Mouse (Mus musculus): ENCODE data around the gene Drosha. TPM values are rescaled to one million over a fixed set of nuclear protein-coding genes. Genes with fewer than 3 reads are reported as not detected.

Drosha gene
- polyA plus RNA-seq, 1 experiment from 2014 or later = 60.7 TPM

- H3K27ac ChIP-seq = no peak overlapping the region
- no peak overlapping the region for H3K4me2 ChIP-seq (replicated peaks)
- no peak for ATAC-seq (ENCODE audit: insufficient number of reproducible peaks, insufficient read depth, low FRiP score, low TSS enrichment)
- no peak overlapping the region for H3K9ac ChIP-seq
- H3K27me3 ChIP-seq = no peaks in the 10 kb centered on the region
- no peaks in the 10 kb centered on the region for H3K9me3 ChIP-seq
- H3K4me1 ChIP-seq = no peaks in the 10 kb centered on the region
- 86% methylated on average over 4 of the region's 4 CpGs for WGBS
- peaks cover 36% of the 10 kb centered on the region for H3K36me3 ChIP-seq
- H3K4me3 ChIP-seq = no peak overlapping the region
Measured at GRCm38 (mm10) chr15:12805071-12805470, 19.5 kb upstream of the Drosha start.

DNA sequence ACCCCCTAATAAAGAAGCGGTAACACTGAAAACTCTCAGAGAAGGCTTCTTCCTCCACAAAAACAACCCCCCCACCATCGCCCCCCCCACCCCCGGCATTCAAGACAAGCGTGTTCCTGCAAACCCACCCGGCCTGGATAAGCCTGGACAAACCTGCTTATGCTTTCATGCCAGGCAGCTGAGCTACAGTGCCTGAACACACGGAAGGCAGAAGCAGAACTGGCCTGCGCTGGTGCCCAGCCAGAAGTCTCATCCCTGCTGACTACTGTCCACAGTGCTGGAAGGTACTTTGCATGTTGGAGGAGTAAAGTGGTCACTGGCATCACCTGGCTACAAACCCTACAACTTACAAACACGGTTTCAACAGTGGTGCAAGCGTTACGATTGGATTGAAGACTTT, 17.5 kb upstream of the Drosha start:
- Histone ChIP-seq H3K36me3 (peaks cover 56% of the 10 kb centered on the region), H3K4me1 (no peaks in the 10 kb centered on the region)
- whole genome bisulfite sequencing = 94% methylated on average over 10 of the region's 10 CpGs

GRCm38 (mm10) chr15:12809305-12809704, 15.3 kb upstream of the Drosha start:
- Histone ChIP-seq H3K36me3 (peaks cover 70% of the 10 kb centered on the region), H3K9ac (no peak overlapping the region), H3K27me3 (no peaks in the 10 kb centered on the region), H3K27ac (no peak overlapping the region), H3K4me3 (no peak overlapping the region), H3K4me1 (no peaks in the 10 kb centered on the region), H3K9me3 (no peaks in the 10 kb centered on the region), H3K4me2 (replicated peaks) (no peak overlapping the region)
- ATAC-seq (ENCODE audit: insufficient number of reproducible peaks, insufficient read depth, low FRiP score, low TSS enrichment) = no peak
- 91% methylated on average over 6 of the region's 6 CpGs for WGBS

More for the DNA sequence above, 17.5 kb upstream of the Drosha start:
- Histone ChIP-seq H3K27me3 (no peaks in the 10 kb centered on the region), H3K4me2 (replicated peaks) (no peak overlapping the region), H3K27ac (no peak overlapping the region), H3K9me3 (no peaks in the 10 kb centered on the region), H3K4me3 (no peak overlapping the region), H3K9ac (no peak overlapping the region)
- no peak for ATAC-seq (ENCODE audit: insufficient number of reproducible peaks, insufficient read depth, low FRiP score, low TSS enrichment)

DNA sequence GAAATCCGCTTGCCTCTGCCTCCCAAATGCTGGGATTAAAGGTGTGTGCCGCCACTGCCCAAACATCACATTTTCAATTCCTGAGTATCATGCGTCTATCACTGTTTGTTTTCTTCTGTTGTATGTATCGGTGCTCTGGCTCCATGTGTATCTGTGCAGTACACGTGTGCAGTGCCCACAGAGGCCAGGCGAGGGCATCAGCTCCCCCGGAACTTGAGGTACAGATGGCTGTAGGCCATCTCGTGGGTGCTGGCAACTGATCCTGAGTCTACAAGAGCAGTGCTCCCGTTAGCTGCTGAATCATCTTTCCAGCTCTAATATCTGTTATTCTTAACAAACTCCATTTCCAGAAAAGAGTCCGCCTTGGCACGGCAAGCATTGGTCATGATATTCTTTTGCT, 12.0 kb upstream of the Drosha start:
- Histone ChIP-seq H3K4me1 (no peaks in the 10 kb centered on the region), H3K36me3 (peaks cover 87% of the 10 kb centered on the region), H3K4me2 (replicated peaks) (no peak overlapping the region), H3K9ac (no peak overlapping the region), H3K9me3 (no peaks in the 10 kb centered on the region), H3K4me3 (no peak overlapping the region), H3K27ac (no peak overlapping the region), H3K27me3 (no peaks in the 10 kb centered on the region)
- no peak for ATAC-seq (ENCODE audit: insufficient number of reproducible peaks, insufficient read depth, low FRiP score, low TSS enrichment)
- WGBS = 94% methylated on average over 11 of the region's 11 CpGs

GRCm38 (mm10) chr15:12817592-12817991, 7.0 kb upstream of the Drosha start:
- H3K4me2 ChIP-seq (replicated peaks) = no peak overlapping the region
- no peaks in the 10 kb centered on the region for H3K4me1 ChIP-seq
- peaks cover 75% of the 10 kb centered on the region for H3K36me3 ChIP-seq
- no peak overlapping the region for H3K4me3 ChIP-seq
- no peaks in the 10 kb centered on the region for H3K27me3 ChIP-seq
- H3K9me3 ChIP-seq = no peaks in the 10 kb centered on the region
- ATAC-seq (ENCODE audit: insufficient number of reproducible peaks, insufficient read depth, low FRiP score, low TSS enrichment) = no peak
- WGBS = 96% methylated on average over 8 of the region's 8 CpGs
- no peak overlapping the region for H3K9ac ChIP-seq
- no peak overlapping the region for H3K27ac ChIP-seq

DNA sequence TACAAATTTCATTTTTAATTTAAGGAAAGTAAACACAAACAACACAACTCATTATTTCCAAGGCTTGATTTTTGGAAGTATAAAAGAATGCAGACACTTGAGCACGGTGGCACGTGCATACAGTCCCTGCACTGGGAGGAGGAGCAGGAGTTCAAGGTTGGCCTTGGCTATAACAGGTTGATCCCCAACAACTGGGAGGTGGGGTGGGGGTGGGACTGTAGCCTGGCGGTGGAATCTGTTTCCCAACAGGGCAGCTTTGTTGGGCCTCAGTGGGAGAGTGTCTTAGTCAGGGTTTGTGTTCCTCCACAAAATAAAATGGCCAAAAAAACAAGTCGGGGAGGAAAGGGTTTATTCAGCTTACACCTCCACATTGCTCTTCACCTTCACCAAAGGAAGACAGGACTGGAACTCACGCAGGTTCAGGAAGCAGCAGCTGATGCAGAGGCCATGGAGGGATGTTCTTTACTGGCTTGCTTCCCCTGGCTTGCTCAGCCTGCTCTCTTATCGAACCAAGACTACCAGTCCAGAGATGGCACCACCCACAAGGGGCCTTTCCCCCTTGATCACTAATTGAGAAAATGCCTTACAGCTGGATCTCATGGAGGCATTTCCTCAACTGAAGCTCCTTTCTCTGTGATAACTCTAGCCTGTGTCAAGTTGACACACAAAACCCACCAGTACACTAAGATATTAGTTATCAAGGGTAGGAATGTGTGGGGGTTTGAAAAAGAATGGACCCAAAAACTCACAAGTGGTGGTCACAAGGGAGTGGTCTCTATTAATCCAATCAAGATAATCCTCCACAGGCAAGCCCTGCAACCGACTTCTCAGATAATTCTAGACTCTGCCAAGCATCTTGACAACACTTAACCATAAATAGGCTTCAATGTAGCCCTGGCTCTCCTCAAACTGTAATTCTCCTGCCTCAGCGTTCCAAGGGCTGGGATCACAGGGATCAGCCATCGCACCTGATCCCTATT, 1.9 kb upstream of the Drosha start:
- no peak for ATAC-seq (ENCODE audit: insufficient number of reproducible peaks, insufficient read depth, low FRiP score, low TSS enrichment)
- Histone ChIP-seq H3K4me2 (replicated peaks) (no peak overlapping the region; the same call in 1 of the 2 replicates), H3K36me3 (peaks cover 45% of the 10 kb centered on the region)

GRCm38 (mm10) chr15:12823455-12824119, 1.0 kb upstream of the Drosha start:
- Histone ChIP-seq H3K9me3 (no peaks in the 10 kb centered on the region), H3K27ac (no peak overlapping the region), H3K4me3 (peak overlapping the region; percentile 81), H3K36me3 (peaks cover 45% of the 10 kb centered on the region), H3K9ac (peak overlapping the region; percentile 82), H3K4me1 (peaks cover 22% of the 10 kb centered on the region), H3K27me3 (no peaks in the 10 kb centered on the region), H3K4me2 (replicated peaks) (peak overlapping the region; percentile 58)
- WGBS = 91% methylated on average over 2 of the region's 2 CpGs
- no peak for ATAC-seq (ENCODE audit: insufficient number of reproducible peaks, insufficient read depth, low FRiP score, low TSS enrichment)

More for the DNA sequence above, 1.9 kb upstream of the Drosha start:
- Histone ChIP-seq H3K27me3 (no peaks in the 10 kb centered on the region), H3K4me1 (peaks cover 22% of the 10 kb centered on the region), H3K9ac (no peak overlapping the region), H3K4me3 (no peak overlapping the region), H3K27ac (no peak overlapping the region), H3K9me3 (no peaks in the 10 kb centered on the region)
- 64% methylated on average over 9 of the region's 9 CpGs for WGBS

DNA sequence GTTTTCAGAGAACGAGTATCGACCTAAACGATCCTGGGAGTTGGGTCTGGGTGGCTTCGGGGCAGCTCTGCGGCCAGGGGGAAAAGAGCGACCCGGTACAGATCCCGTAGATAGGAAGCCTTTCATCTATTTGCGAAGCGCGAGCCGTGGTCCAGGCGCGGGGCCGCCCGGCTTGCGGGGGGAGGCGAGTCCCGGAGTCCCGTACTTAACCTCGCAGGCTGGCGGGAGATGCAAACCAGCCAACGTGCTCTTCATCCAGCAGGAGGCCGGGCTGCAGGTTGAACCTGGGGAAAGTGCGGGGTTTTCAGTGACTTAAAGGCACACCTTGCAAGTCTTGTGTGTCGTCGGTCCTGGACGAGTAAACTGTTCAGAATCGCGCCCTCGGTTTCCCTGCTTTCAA, 350 bp downstream of the Drosha start:
- Histone ChIP-seq H3K4me3 (peak overlapping the region; percentile 81), H3K4me1 (peaks cover 22% of the 10 kb centered on the region), H3K36me3 (peaks cover 44% of the 10 kb centered on the region), H3K9me3 (no peaks in the 10 kb centered on the region), H3K9ac (peak overlapping the region; percentile 74), H3K27ac (peak overlapping the region; percentile 64; the same call in 1 of the 2 replicates), H3K4me2 (replicated peaks) (peak overlapping the region; percentile 71), H3K27me3 (no peaks in the 10 kb centered on the region)
- under 1% methylated on average over 31 of the region's 31 CpGs for WGBS
- peak; percentile 30 for ATAC-seq (ENCODE audit: insufficient number of reproducible peaks, insufficient read depth, low FRiP score, low TSS enrichment)

DNA sequence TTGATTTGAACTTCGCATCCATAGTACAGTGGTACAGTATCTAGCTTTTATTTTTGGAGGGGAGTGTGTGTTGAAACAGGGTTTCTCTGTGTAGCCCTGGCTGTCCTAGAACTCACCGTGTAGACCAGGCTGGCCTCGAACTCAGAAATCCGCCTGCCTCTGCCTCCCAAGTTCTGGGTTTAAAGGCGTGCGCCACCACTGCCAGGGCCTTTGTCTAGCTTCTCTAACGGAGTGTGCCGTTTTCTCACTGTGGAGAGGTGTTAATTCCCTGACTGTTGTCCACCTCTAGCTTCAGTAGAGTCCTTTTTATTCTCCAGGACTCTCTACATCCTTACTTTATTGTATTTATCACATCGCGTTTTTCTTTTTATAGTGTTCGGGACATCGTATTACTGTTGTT, 793 bp downstream of the Drosha start:
- peak overlapping the region; percentile 71 for H3K4me2 ChIP-seq (replicated peaks)
- peak overlapping the region; percentile 81 for H3K4me3 ChIP-seq
- no peaks in the 10 kb centered on the region for H3K9me3 ChIP-seq
- peaks cover 48% of the 10 kb centered on the region for H3K36me3 ChIP-seq
- no peaks in the 10 kb centered on the region for H3K27me3 ChIP-seq
- ATAC-seq (ENCODE audit: insufficient number of reproducible peaks, insufficient read depth, low FRiP score, low TSS enrichment) = no peak
- peaks cover 22% of the 10 kb centered on the region for H3K4me1 ChIP-seq
- 54% methylated on average over 12 of the region's 12 CpGs for WGBS
- peak overlapping the region; percentile 74 for H3K9ac ChIP-seq
- no peak overlapping the region for H3K27ac ChIP-seq

GRCm38 (mm10) chr15:12829878-12830277, 5.3 kb downstream of the Drosha start:
- Histone ChIP-seq H3K4me1 (peaks cover 16% of the 10 kb centered on the region), H3K9ac (no peak overlapping the region), H3K27ac (no peak overlapping the region), H3K4me2 (replicated peaks) (no peak overlapping the region), H3K36me3 (peaks cover 63% of the 10 kb centered on the region), H3K4me3 (no peak overlapping the region), H3K27me3 (no peaks in the 10 kb centered on the region), H3K9me3 (no peaks in the 10 kb centered on the region)
- ATAC-seq (ENCODE audit: insufficient number of reproducible peaks, insufficient read depth, low FRiP score, low TSS enrichment) = no peak
- 94% methylated on average over 3 of the region's 3 CpGs for WGBS

DNA sequence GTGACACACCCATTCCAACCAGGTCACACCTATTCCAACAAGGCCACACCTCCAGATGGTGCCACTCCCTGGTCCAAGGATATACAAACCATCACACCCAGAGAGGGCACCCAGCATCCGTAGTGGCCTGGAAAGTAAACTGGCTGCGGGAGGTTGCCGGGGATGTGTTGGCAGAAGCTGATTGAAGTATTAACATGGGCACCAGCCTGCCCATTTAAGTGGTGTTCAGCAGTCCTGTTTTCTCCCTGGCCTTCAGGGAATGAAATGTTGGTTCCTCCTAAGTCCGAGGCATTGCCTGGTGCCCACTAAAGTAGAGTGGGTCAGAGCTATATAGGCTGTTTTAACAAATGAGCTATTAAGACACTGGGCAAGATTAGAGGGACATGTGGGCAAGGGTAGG, 8.0 kb downstream of the Drosha start:
- Histone ChIP-seq H3K27ac (no peak overlapping the region), H3K4me1 (no peaks in the 10 kb centered on the region), H3K36me3 (peaks cover 74% of the 10 kb centered on the region), H3K9me3 (no peaks in the 10 kb centered on the region), H3K4me2 (replicated peaks) (no peak overlapping the region), H3K9ac (no peak overlapping the region), H3K27me3 (no peaks in the 10 kb centered on the region), H3K4me3 (no peak overlapping the region)
- no peak for ATAC-seq (ENCODE audit: insufficient number of reproducible peaks, insufficient read depth, low FRiP score, low TSS enrichment)
- WGBS = 93% methylated on average over 4 of the region's 4 CpGs

DNA sequence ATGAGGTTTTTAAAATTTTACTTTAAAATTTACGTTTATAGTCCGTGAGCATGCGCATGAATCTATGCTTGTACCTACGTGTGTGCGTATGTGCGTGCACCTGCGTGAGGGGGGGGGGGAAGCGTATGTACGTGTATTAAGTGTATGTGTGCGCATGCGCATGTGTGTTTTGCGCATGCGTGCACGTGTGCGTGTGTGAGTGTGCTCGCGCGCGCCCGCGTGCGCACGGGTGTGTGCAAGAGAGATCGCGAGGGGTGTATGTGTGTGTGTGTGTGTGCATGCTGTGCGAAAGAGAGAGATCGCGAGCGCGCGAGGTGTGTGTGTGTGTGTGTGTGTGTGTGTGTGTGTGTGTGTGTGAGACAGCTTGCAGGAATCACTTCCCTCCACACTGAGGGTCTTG, 8.8 kb downstream of the Drosha start:
- H3K9ac ChIP-seq = no peak overlapping the region
- H3K27ac ChIP-seq = no peak overlapping the region
- no peaks in the 10 kb centered on the region for H3K27me3 ChIP-seq
- no peak for ATAC-seq (ENCODE audit: insufficient number of reproducible peaks, insufficient read depth, low FRiP score, low TSS enrichment)
- 97% methylated on average over 31 of the region's 31 CpGs for WGBS
- no peaks in the 10 kb centered on the region for H3K9me3 ChIP-seq
- peaks cover 74% of the 10 kb centered on the region for H3K36me3 ChIP-seq
- no peak overlapping the region for H3K4me2 ChIP-seq (replicated peaks)
- H3K4me3 ChIP-seq = no peak overlapping the region
- no peaks in the 10 kb centered on the region for H3K4me1 ChIP-seq

Measured in embryonic facial prominence, embryonic 12.5 days (tissue).